Mouse (Mus musculus) liver, postnatal 0 days (tissue): ENCODE measurements around the gene Gmfg.

ENCODE experiments used
- CTCF ChIP-seq: sonication (generic); IDR thresholded peaks from 2 replicates; pipeline ENCODE4 v1.5.1; 2016; ENCODE audit warnings: antibody characterized with exemption, low read depth
- EP300 ChIP-seq: IDR thresholded peaks from 2 replicates; pipeline ENCODE4 v1.6.1; 2016; ENCODE audit warnings: antibody characterized with exemption, low read depth, mild to moderate bottlenecking

DNA sequence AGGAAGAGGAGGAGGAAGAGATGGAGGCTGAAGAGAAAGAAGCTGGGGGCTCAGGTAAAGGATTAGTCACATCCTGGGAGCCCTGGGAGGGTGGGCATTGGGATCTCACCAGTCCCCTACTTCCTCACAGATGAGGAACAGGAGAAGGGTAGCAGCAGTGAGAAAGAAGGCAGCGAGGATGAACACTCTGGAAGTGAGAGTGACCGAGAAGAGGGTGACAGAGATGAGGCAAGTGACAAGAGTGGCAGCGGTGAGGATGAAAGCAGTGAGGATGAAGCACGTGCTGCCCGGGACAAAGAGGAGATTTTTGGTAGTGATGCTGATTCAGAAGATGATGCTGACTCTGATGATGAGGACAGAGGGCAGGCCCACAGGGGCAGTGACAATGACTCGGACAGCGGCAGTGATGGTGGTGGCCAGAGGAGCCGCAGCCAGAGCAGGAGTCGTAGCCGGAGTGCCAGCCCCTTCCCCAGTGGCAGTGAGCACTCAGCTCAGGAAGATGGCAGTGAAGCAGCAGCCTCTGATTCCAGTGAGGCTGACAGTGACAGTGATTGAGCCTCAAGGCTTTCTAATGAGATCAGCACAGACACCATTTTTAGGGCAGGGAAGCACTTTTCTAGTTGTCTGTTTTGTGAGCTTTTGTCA, 38.4 kb upstream of the Gmfg start:
- TF ChIP-seq CTCF (no peak), EP300 (no peak)
